Mouse (Mus musculus) liver, postnatal 0 days (tissue): Measurements from ENCODE around the gene Necap1.

Experiments
- CTCF ChIP-seq: sonication (generic); IDR thresholded peaks from 2 replicates; pipeline ENCODE4 v1.5.1; 2016; ENCODE audit warnings: antibody characterized with exemption, low read depth
- EP300 ChIP-seq: IDR thresholded peaks from 2 replicates; pipeline ENCODE4 v1.6.1; 2016; ENCODE audit warnings: antibody characterized with exemption, low read depth, mild to moderate bottlenecking

GRCm38 (mm10) chr6:122828086-122828485, 46.2 kb upstream of the Necap1 start:
- peak; percentile 69 for TF ChIP-seq CTCF
- no peak for TF ChIP-seq EP300
